Mouse (Mus musculus): ENCODE measurements at regions not wholly inside any gene's neighbourhood (a gene's known extent, or its start where the extent isn't known, plus 50 kb on each side); places are given as distances from the start of the nearest gene placed in this dataset.
"Not testable (repeated sequence)": the region's sequence is repeated elsewhere in the genome, so short reads cannot be mapped to it uniquely, and the experiment has no call there.

GRCm38 (mm10) chr1:189136731-189137385, 129.2 kb upstream of the Kctd3 start:
- Histone ChIP-seq H3K79me2 (replicated peaks; ENCODE audit: control insufficient read depth, insufficient read depth, low read length) (no peaks in the 10 kb centered on the region), H3K27ac (no peak overlapping the region), H3K27me3 (ENCODE audit: control insufficient read depth, insufficient read depth, low read length) (no peaks in the 10 kb centered on the region), H3K36me3 (ENCODE audit: control insufficient read depth, insufficient read depth, low read length) (no peaks in the 10 kb centered on the region), H3K9ac (ENCODE audit: low read depth, low read length) (no peak overlapping the region), H3K4me3 (no peak overlapping the region), H3K4me1 (ENCODE audit: control insufficient read depth, insufficient read depth, low read length) (no peaks in the 10 kb centered on the region)
- WGBS = 68% methylated on average over 7 of the region's 7 CpGs
- TF ChIP-seq CTCF (IDR thresholded peaks at IDR 0.05) = no peak
- no peak for TF ChIP-seq POLR2A (IDR thresholded peaks at IDR 0.05; ENCODE audit: insufficient read depth, low read depth, low read length)
- TF ChIP-seq EP300 (IDR thresholded peaks at IDR 0.05; ENCODE audit: insufficient read depth, low read depth, low read length) = no peak
- no peak for DNase-seq
- intact Hi-C loops (cut with DNase I) = no loop called here

- Histone ChIP-seq H3K9ac (ENCODE audit: low read depth, low read length) (no peak overlapping the region), H3K27ac (no peak overlapping the region), H3K4me1 (ENCODE audit: control insufficient read depth, insufficient read depth, low read length) (no peaks in the 10 kb centered on the region), H3K4me3 (no peak overlapping the region), H3K27me3 (ENCODE audit: control insufficient read depth, insufficient read depth, low read length) (no peaks in the 10 kb centered on the region), H3K36me3 (ENCODE audit: control insufficient read depth, insufficient read depth, low read length) (no peaks in the 10 kb centered on the region), H3K79me2 (replicated peaks; ENCODE audit: control insufficient read depth, insufficient read depth, low read length) (no peaks in the 10 kb centered on the region)
- no peak for DNase-seq
- TF ChIP-seq EP300 (IDR thresholded peaks at IDR 0.05; ENCODE audit: insufficient read depth, low read depth, low read length) (no peak), POLR2A (IDR thresholded peaks at IDR 0.05; ENCODE audit: insufficient read depth, low read depth, low read length) (no peak), CTCF (IDR thresholded peaks at IDR 0.05) (no peak)
- intact Hi-C loops (cut with DNase I) = no loop called here
- WGBS = 77% methylated on average over 4 of the region's 4 CpGs
These were observed 128.2 kb upstream of the Kctd3 start for GRCm38 (mm10) chr1:189135826-189136225.

- TF ChIP-seq EP300 (IDR thresholded peaks at IDR 0.05; ENCODE audit: insufficient read depth, low read depth, low read length) (no peak), POLR2A (IDR thresholded peaks at IDR 0.05; ENCODE audit: insufficient read depth, low read depth, low read length) (no peak), CTCF (IDR thresholded peaks at IDR 0.05) (no peak)
- no peak for DNase-seq
- Histone ChIP-seq H3K27me3 (ENCODE audit: control insufficient read depth, insufficient read depth, low read length) (no peaks in the 10 kb centered on the region), H3K4me3 (no peak overlapping the region), H3K36me3 (ENCODE audit: control insufficient read depth, insufficient read depth, low read length) (no peaks in the 10 kb centered on the region), H3K27ac (no peak overlapping the region), H3K4me1 (ENCODE audit: control insufficient read depth, insufficient read depth, low read length) (no peaks in the 10 kb centered on the region), H3K9ac (ENCODE audit: low read depth, low read length) (no peak overlapping the region), H3K79me2 (replicated peaks; ENCODE audit: control insufficient read depth, insufficient read depth, low read length) (no peaks in the 10 kb centered on the region)
- 90% methylated on average over 2 of the region's 2 CpGs for WGBS
- intact Hi-C loops (cut with DNase I) = no loop called here
These were observed 121.1 kb upstream of the Kctd3 start for GRCm38 (mm10) chr1:189128706-189129105.

GRCm38 (mm10) chr1:189128246-189128645, 120.6 kb upstream of the Kctd3 start:
- H3K4me1 ChIP-seq (ENCODE audit: control insufficient read depth, insufficient read depth, low read length); H3K36me3 ChIP-seq (ENCODE audit: control insufficient read depth, insufficient read depth, low read length); H3K27ac ChIP-seq; H3K4me3 ChIP-seq; H3K9ac ChIP-seq (ENCODE audit: low read depth, low read length); H3K79me2 ChIP-seq (replicated peaks; ENCODE audit: control insufficient read depth, insufficient read depth, low read length); DNase-seq; H3K27me3 ChIP-seq (ENCODE audit: control insufficient read depth, insufficient read depth, low read length); intact Hi-C loops (cut with DNase I): not testable (repeated sequence)
- 82% methylated on average over 5 of the region's 5 CpGs for WGBS

- H3K9ac ChIP-seq (ENCODE audit: low read depth, low read length) = no peak overlapping the region
- no peaks in the 10 kb centered on the region for H3K79me2 ChIP-seq (replicated peaks; ENCODE audit: control insufficient read depth, insufficient read depth, low read length)
- no peaks in the 10 kb centered on the region for H3K27me3 ChIP-seq (ENCODE audit: control insufficient read depth, insufficient read depth, low read length)
- intact Hi-C loops (cut with DNase I) = no loop called here
- H3K36me3 ChIP-seq (ENCODE audit: control insufficient read depth, insufficient read depth, low read length) = no peaks in the 10 kb centered on the region
- no peak overlapping the region for H3K4me3 ChIP-seq
- TF ChIP-seq POLR2A (IDR thresholded peaks at IDR 0.05; ENCODE audit: insufficient read depth, low read depth, low read length) (no peak), EP300 (IDR thresholded peaks at IDR 0.05; ENCODE audit: insufficient read depth, low read depth, low read length) (no peak)
- no peak overlapping the region for H3K27ac ChIP-seq
- 58% methylated on average over 5 of the region's 5 CpGs for WGBS
- no peaks in the 10 kb centered on the region for H3K4me1 ChIP-seq (ENCODE audit: control insufficient read depth, insufficient read depth, low read length)
- DNase-seq = no peak
These were observed 119.7 kb upstream of the Kctd3 start for GRCm38 (mm10) chr1:189127367-189127766.

GRCm38 (mm10) chr1:189119941-189120735, 112.5 kb upstream of the Kctd3 start:
- Histone ChIP-seq H3K4me3 (no peak overlapping the region), H3K4me1 (ENCODE audit: control insufficient read depth, insufficient read depth, low read length) (peaks cover 1% of the 10 kb centered on the region; the same call in 1 of the 2 replicates), H3K9ac (ENCODE audit: low read depth, low read length) (no peak overlapping the region), H3K36me3 (ENCODE audit: control insufficient read depth, insufficient read depth, low read length) (no peaks in the 10 kb centered on the region), H3K27ac (no peak overlapping the region), H3K27me3 (ENCODE audit: control insufficient read depth, insufficient read depth, low read length) (no peaks in the 10 kb centered on the region), H3K79me2 (replicated peaks; ENCODE audit: control insufficient read depth, insufficient read depth, low read length) (no peaks in the 10 kb centered on the region)
- intact Hi-C loops (cut with DNase I) = loop anchor here (5.0 to 10.0 kb wide), 2 partner anchors 42 to 115 kb away; no protein-coding TSS in a partner anchor
- TF ChIP-seq POLR2A (IDR thresholded peaks at IDR 0.05; ENCODE audit: insufficient read depth, low read depth, low read length) = no peak
- TF ChIP-seq CTCF (IDR thresholded peaks at IDR 0.05) = no peak
- no peak for TF ChIP-seq EP300 (IDR thresholded peaks at IDR 0.05; ENCODE audit: insufficient read depth, low read depth, low read length)
- WGBS = 74% methylated on average over 6 of the region's 6 CpGs
- no peak for DNase-seq

GRCm38 (mm10) chr1:189119005-189119404, 111.4 kb upstream of the Kctd3 start:
- peak overlapping the region; percentile 44 for H3K27ac ChIP-seq
- intact Hi-C loops (cut with DNase I) = loop anchor here (5.0 to 10.0 kb wide), 2 partner anchors 43 to 116 kb away; no protein-coding TSS in a partner anchor
- H3K27me3 ChIP-seq (ENCODE audit: control insufficient read depth, insufficient read depth, low read length); H3K4me1 ChIP-seq (ENCODE audit: control insufficient read depth, insufficient read depth, low read length); H3K79me2 ChIP-seq (replicated peaks; ENCODE audit: control insufficient read depth, insufficient read depth, low read length); H3K36me3 ChIP-seq (ENCODE audit: control insufficient read depth, insufficient read depth, low read length); H3K9ac ChIP-seq (ENCODE audit: low read depth, low read length); DNase-seq; H3K4me3 ChIP-seq: not testable (repeated sequence)
- WGBS = 55% methylated on average over 1 of the region's 1 CpGs
